Mouse (Mus musculus) forebrain, embryonic 15.5 days (tissue): ENCODE measurements around the gene Ndufv1. TPM values are rescaled to one million over a fixed set of nuclear protein-coding genes. Genes with fewer than 3 reads are reported as not detected.

Experiments used
- polyA plus RNA-seq: library from polyadenylated mRNA; unstranded; fragments of >200 nt; fragmentation: Nextera tagmentation; extraction: Ambion mirVana; gene quantifications from 2 replicates; pipeline ENCODE4 v1.2.1, GENCODE M21; 2015

Ndufv1 gene
- polyA plus RNA-seq, 1 experiment from 2014 or later = 225 TPM

Other genes starting within 250 kb of the Ndufv1 start
- 52.3 and 62.9 TPM in 2 replicates for gene Kmt5b, start 245.4 kb downstream of the Ndufv1 start, polyA plus RNA-seq
- gene Chka, start 161.0 kb downstream of the Ndufv1 start, polyA plus RNA-seq = 62.4 and 62.5 TPM in 2 replicates
- gene Tcirg1, start 105.7 kb downstream of the Ndufv1 start, polyA plus RNA-seq = 11.9 and 13.3 TPM in 2 replicates
- 195 and 201 TPM in 2 replicates for gene Ndufs8, start 100.0 kb downstream of the Ndufv1 start, polyA plus RNA-seq
- 1.5 and 1.8 TPM in 2 replicates for gene Aldh3b1, start 83.0 kb downstream of the Ndufv1 start, polyA plus RNA-seq
- 6.6 and 6.9 TPM in 2 replicates for gene Unc93b1, start 77.6 kb downstream of the Ndufv1 start, polyA plus RNA-seq
- not detected in 2 replicates for gene Aldh3b3, start 54.2 kb downstream of the Ndufv1 start, polyA plus RNA-seq
- gene Aldh3b2, start 40.5 kb downstream of the Ndufv1 start, polyA plus RNA-seq = 0.22 and 0.28 TPM in 2 replicates
- 1.3 and 1.4 TPM in 2 replicates for gene Acy3, start 26.2 kb downstream of the Ndufv1 start, polyA plus RNA-seq
- gene Tbx10, start 20.1 kb downstream of the Ndufv1 start, polyA plus RNA-seq = 0.13 TPM in 1 of 2 replicates, not detected in the other
- 36.0 and 40.8 TPM in 2 replicates for gene Nudt8, start 12.2 kb downstream of the Ndufv1 start, polyA plus RNA-seq
- 6.8 and 7.6 TPM in 2 replicates for gene Gm49405, start 12.2 kb downstream of the Ndufv1 start, polyA plus RNA-seq
- 9.0 and 11.1 TPM in 2 replicates for gene Doc2g, start 9.5 kb downstream of the Ndufv1 start, polyA plus RNA-seq
- gene Gstp1, start 25.2 kb upstream of the Ndufv1 start, polyA plus RNA-seq = 421 and 426 TPM in 2 replicates
- gene Gstp2, start 33.2 kb upstream of the Ndufv1 start, polyA plus RNA-seq = 1.3 and 4.6 TPM in 2 replicates
- not detected in 2 replicates for gene Gstp3, start 46.8 kb upstream of the Ndufv1 start, polyA plus RNA-seq
- not detected in 2 replicates for gene Cabp2, start 68.8 kb upstream of the Ndufv1 start, polyA plus RNA-seq
- gene Cdk2ap2, start 84.4 kb upstream of the Ndufv1 start, polyA plus RNA-seq = 82.1 and 83.2 TPM in 2 replicates
- 40.7 and 47.2 TPM in 2 replicates for gene Pitpnm1, start 87.2 kb upstream of the Ndufv1 start, polyA plus RNA-seq
- 90.1 and 92.5 TPM in 2 replicates for gene Aip, start 113.1 kb upstream of the Ndufv1 start, polyA plus RNA-seq
- not detected in 2 replicates for gene Gpr152, start 127.0 kb upstream of the Ndufv1 start, polyA plus RNA-seq
- gene Cabp4, start 131.2 kb upstream of the Ndufv1 start, polyA plus RNA-seq = 0.10 and 0.15 TPM in 2 replicates
- gene Coro1b, start 135.8 kb upstream of the Ndufv1 start, polyA plus RNA-seq = 144 and 145 TPM in 2 replicates
- 0.59 and 1.1 TPM in 2 replicates for gene Ptprcap, start 140.8 kb upstream of the Ndufv1 start, polyA plus RNA-seq
- 54.1 and 54.6 TPM in 2 replicates for gene Rps6kb2, start 150.5 kb upstream of the Ndufv1 start, polyA plus RNA-seq
- 3.4 and 4.2 TPM in 2 replicates for gene Carns1, start 162.7 kb upstream of the Ndufv1 start, polyA plus RNA-seq
- 0.70 and 0.86 TPM in 2 replicates for gene Tbc1d10c, start 178.5 kb upstream of the Ndufv1 start, polyA plus RNA-seq
- 560 and 578 TPM in 2 replicates for gene Ppp1ca, start 179.3 kb upstream of the Ndufv1 start, polyA plus RNA-seq
- 22.6 and 25.2 TPM in 2 replicates for gene Rad9a, start 188.9 kb upstream of the Ndufv1 start, polyA plus RNA-seq
- gene Clcf1, start 201.4 kb upstream of the Ndufv1 start, polyA plus RNA-seq = 0.39 and 0.43 TPM in 2 replicates
- not detected in 2 replicates for gene AC109138.7, start 201.6 kb upstream of the Ndufv1 start, polyA plus RNA-seq
- 17.2 and 18.1 TPM in 2 replicates for gene Pold4, start 219.1 kb upstream of the Ndufv1 start, polyA plus RNA-seq